Mouse (Mus musculus): ENCODE data around the gene Ephx1. TPM values are rescaled to one million over a fixed set of nuclear protein-coding genes. Genes with fewer than 3 reads are reported as not detected.
A peak's percentile ranks its signal among the peaks of the same experiment; 100 is the strongest.

The Ephx1 gene
- polyA plus RNA-seq, 1 experiment from 2014 or later, result 3.6 TPM

- 66% methylated on average over 5 of the region's 5 CpGs for WGBS
- ATAC-seq (ENCODE audit: insufficient read depth), result no peak
- Histone ChIP-seq H3K4me3 (ENCODE audit: low read depth, low read length) (no peak overlapping the region), H3K36me3 (ENCODE audit: insufficient read depth) (peaks cover 27% of the 10 kb centered on the region; the same call in 1 of the 2 replicates), H3K4me1 (ENCODE audit: insufficient read depth) (0 out of 2 replicates have a peak, but pooled peaks cover 3% of the 10 kb centered on the region), H3K27ac (ENCODE audit: low read depth) (no peak overlapping the region), H3K4me2 (no peak overlapping the region), H3K9ac (no peak overlapping the region), H3K27me3 (ENCODE audit: insufficient read depth, low read length) (no peaks in the 10 kb centered on the region), H3K9me3 (ENCODE audit: low read depth, low read length) (no peaks in the 10 kb centered on the region)
- DNase-seq, result no peak
- TF ChIP-seq CTCF (IDR thresholded peaks at IDR 0.05; ENCODE audit: low read depth), result no peak
These were observed 67.9 kb downstream of the Ephx1 start for GRCm38 (mm10) chr1:180952808-180953207.

DNA sequence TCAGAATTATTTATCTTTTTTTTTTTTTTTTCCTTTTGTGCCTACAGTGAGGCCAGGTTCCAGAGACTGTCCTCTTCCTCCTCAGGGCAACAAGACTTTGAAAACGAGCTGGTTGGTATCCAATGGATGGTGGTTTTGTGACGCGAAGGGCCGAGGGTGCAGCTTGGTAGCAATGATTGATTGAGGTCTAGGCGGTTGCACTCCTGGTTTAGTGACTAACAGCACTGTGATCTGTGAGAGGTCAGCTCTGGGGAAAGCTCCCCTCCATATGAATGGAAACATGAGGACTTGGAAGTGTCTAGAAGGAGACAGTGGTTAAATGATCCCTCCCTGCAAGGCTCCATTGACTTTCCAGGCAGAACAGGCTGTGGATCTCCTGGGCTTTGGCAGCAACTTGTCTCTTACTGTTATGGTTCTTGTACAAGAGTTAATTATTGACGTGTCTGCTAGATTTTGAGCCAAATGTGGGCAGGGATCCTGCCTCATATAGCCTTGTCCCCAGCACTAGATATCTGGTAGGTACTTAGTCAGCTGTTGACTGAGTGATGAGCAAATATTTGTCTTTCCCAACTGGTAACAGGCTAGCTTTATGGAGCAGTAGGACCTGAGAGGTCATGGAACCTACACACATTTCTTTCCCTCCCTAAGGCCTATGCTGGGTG, 68.5 kb downstream of the Ephx1 start:
- H3K9me3 ChIP-seq (ENCODE audit: low read depth, low read length), result no peaks in the 10 kb centered on the region
- 0 out of 2 replicates have a peak, but pooled peaks cover 3% of the 10 kb centered on the region for H3K4me1 ChIP-seq (ENCODE audit: insufficient read depth)
- TF ChIP-seq CTCF (IDR thresholded peaks at IDR 0.05; ENCODE audit: low read depth), result no peak
- H3K4me3 ChIP-seq (ENCODE audit: low read depth, low read length), result no peak overlapping the region
- H3K27ac ChIP-seq (ENCODE audit: low read depth), result no peak overlapping the region
- DNase-seq (peak; percentile 67), ATAC-seq (ENCODE audit: insufficient read depth) (peak; percentile 80)
- peaks cover 27% of the 10 kb centered on the region; the same call in 1 of the 2 replicates for H3K36me3 ChIP-seq (ENCODE audit: insufficient read depth)
- no peak overlapping the region for H3K4me2 ChIP-seq
- no peaks in the 10 kb centered on the region for H3K27me3 ChIP-seq (ENCODE audit: insufficient read depth, low read length)
- WGBS, result 45% methylated on average over 6 of the region's 6 CpGs
- H3K9ac ChIP-seq, result no peak overlapping the region

DNA sequence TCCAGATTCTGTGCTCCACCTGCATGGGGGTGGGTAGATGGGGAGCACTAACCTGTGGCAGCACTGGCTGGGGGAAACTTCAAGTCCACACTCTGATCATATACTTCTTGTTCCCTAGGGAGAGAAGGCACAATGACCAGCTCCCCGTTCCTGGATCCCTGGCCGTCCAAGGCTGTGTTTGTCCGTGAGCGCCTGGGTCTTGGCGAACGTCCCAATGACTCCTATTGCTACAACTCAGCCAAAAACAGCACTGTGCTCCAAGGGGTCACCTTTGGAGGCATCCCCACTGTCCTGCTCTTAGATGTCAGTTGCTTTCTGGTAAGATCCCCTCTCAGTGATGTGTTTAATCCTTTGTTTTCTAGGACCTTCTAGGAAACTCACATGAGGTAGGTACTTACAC, 74.3 kb downstream of the Ephx1 start:
- H3K9ac ChIP-seq, result no peak overlapping the region
- no peak overlapping the region for H3K27ac ChIP-seq (ENCODE audit: low read depth)
- WGBS, result 68% methylated on average over 6 of the region's 6 CpGs

GRCm38 (mm10) chr1:180945001-180945980, 75.4 kb downstream of the Ephx1 start:
- Histone ChIP-seq H3K27ac (ENCODE audit: low read depth) (peak overlapping the region; percentile 68), H3K27me3 (ENCODE audit: insufficient read depth, low read length) (no peaks in the 10 kb centered on the region), H3K36me3 (ENCODE audit: insufficient read depth) (peaks cover 18% of the 10 kb centered on the region; the same call in 1 of the 2 replicates), H3K4me2 (peak overlapping the region; percentile 56), H3K9ac (peak overlapping the region; percentile 27), H3K4me1 (ENCODE audit: insufficient read depth) (peaks cover 14% of the 10 kb centered on the region; the same call in 1 of the 2 replicates), H3K4me3 (ENCODE audit: low read depth, low read length) (peak overlapping the region; percentile 8; the same call in 1 of the 2 replicates), H3K9me3 (ENCODE audit: low read depth, low read length) (no peaks in the 10 kb centered on the region)
- WGBS, result 29% methylated on average over 20 of the region's 20 CpGs
- ATAC-seq (ENCODE audit: insufficient read depth) (peak; percentile 83), DNase-seq (peak; percentile 87)
- no peak for TF ChIP-seq CTCF (IDR thresholded peaks at IDR 0.05; ENCODE audit: low read depth)

More for the DNA sequence above, 74.3 kb downstream of the Ephx1 start:
- Histone ChIP-seq H3K4me2 (no peak overlapping the region), H3K9me3 (ENCODE audit: low read depth, low read length) (no peaks in the 10 kb centered on the region), H3K4me3 (ENCODE audit: low read depth, low read length) (no peak overlapping the region), H3K36me3 (ENCODE audit: insufficient read depth) (peaks cover 18% of the 10 kb centered on the region; the same call in 1 of the 2 replicates), H3K4me1 (ENCODE audit: insufficient read depth) (peaks cover 14% of the 10 kb centered on the region; the same call in 1 of the 2 replicates), H3K27me3 (ENCODE audit: insufficient read depth, low read length) (no peaks in the 10 kb centered on the region)
- no peak for TF ChIP-seq CTCF (IDR thresholded peaks at IDR 0.05; ENCODE audit: low read depth)
- no peak for DNase-seq
- ATAC-seq (ENCODE audit: insufficient read depth), result no peak

GRCm38 (mm10) chr1:180944553-180944952, 76.2 kb downstream of the Ephx1 start:
- WGBS, result 80% methylated on average over 4 of the region's 4 CpGs
- H3K36me3 ChIP-seq (ENCODE audit: insufficient read depth), result peaks cover 10% of the 10 kb centered on the region; the same call in 1 of the 2 replicates
- TF ChIP-seq CTCF (IDR thresholded peaks at IDR 0.05; ENCODE audit: low read depth), result no peak
- 0 out of 2 replicates have a peak overlapping the region, but pooled peaks have one; percentile 68 for H3K27ac ChIP-seq (ENCODE audit: low read depth)
- no peak for DNase-seq
- ATAC-seq (ENCODE audit: insufficient read depth), result no peak
- H3K4me1 ChIP-seq (ENCODE audit: insufficient read depth), result peaks cover 14% of the 10 kb centered on the region; the same call in 1 of the 2 replicates
- no peak overlapping the region for H3K4me2 ChIP-seq
- H3K4me3 ChIP-seq (ENCODE audit: low read depth, low read length), result no peak overlapping the region
- H3K9me3 ChIP-seq (ENCODE audit: low read depth, low read length), result no peaks in the 10 kb centered on the region
- no peak overlapping the region for H3K9ac ChIP-seq
- no peaks in the 10 kb centered on the region for H3K27me3 ChIP-seq (ENCODE audit: insufficient read depth, low read length)

DNA sequence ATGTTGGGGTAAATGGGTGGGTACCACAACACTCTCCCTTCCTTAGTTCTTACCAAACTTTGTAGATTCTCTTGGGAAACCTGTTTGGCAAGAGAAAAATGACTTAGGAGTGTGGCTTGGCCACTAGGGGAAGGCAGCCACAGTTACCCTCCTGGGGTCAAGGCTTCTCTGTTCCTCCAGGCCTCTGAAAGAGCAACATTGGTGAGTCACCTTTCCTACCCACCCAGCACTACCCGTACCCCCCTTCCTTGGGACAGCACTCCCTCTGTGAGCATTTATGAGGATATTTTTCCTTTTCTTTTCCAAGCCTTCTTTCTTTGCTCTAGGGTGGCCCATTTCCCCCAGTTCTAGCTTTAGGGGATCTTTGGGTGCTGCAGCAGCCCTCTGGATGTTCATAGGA, 76.8 kb downstream of the Ephx1 start:
- ATAC-seq (ENCODE audit: insufficient read depth) (no peak), DNase-seq (no peak)
- Histone ChIP-seq H3K9me3 (ENCODE audit: low read depth, low read length) (no peaks in the 10 kb centered on the region), H3K27me3 (ENCODE audit: insufficient read depth, low read length) (no peaks in the 10 kb centered on the region), H3K4me3 (ENCODE audit: low read depth, low read length) (no peak overlapping the region), H3K27ac (ENCODE audit: low read depth) (no peak overlapping the region), H3K4me1 (ENCODE audit: insufficient read depth) (peaks cover 14% of the 10 kb centered on the region; the same call in 1 of the 2 replicates), H3K4me2 (no peak overlapping the region), H3K9ac (no peak overlapping the region), H3K36me3 (ENCODE audit: insufficient read depth) (0 out of 2 replicates have a peak, but pooled peaks cover 5% of the 10 kb centered on the region)
- TF ChIP-seq CTCF (IDR thresholded peaks at IDR 0.05; ENCODE audit: low read depth), result peak; percentile 37
- 59% methylated on average over 1 of the region's 1 CpGs for WGBS

All from lung, embryonic 14.5 days (tissue).